Mouse (Mus musculus) left cerebral cortex, postnatal 36 days (tissue): ENCODE results near the gene 1500009C09Rik. TPM values are rescaled to one million over a fixed set of nuclear protein-coding genes. Genes with fewer than 3 reads are reported as not detected.
"Not testable (repeated sequence)": the region's sequence is repeated elsewhere in the genome, so short reads cannot be mapped to it uniquely, and the experiment has no call there.

Experiments used
- DNase-seq, 2 experiments: peaks; one replicate each; pipeline ENCODE4 v3.0.0; 2021 to 2022; ENCODE audit warnings: low spot score in 2 of 2, mixed read lengths in 1 of 2
- intact Hi-C: fragments of 180-260 bp; cut with DNase I; formaldehyde crosslinking; loops from one replicate; pipeline ENCODE4 v1.15.1; 2025
- total RNA-seq, 2 experiments: library from RNA; stranded (reverse); gene quantifications; 2 replicates each; pipeline ENCODE4 v1.2.3; 2021

The 1500009C09Rik gene
- total RNA-seq, 2 experiments from 2014 or later: 97.8 to 105 TPM

- peak; percentile 94 for DNase-seq
- intact Hi-C loops: no loop called here
These were observed 7.9 kb upstream of the 1500009C09Rik start, which contains the start of gene Cenpm for GRCm38 (mm10) chr15:82244115-82244804. Gene Cenpm (minus strand): TSS chr15:82244748.

DNA sequence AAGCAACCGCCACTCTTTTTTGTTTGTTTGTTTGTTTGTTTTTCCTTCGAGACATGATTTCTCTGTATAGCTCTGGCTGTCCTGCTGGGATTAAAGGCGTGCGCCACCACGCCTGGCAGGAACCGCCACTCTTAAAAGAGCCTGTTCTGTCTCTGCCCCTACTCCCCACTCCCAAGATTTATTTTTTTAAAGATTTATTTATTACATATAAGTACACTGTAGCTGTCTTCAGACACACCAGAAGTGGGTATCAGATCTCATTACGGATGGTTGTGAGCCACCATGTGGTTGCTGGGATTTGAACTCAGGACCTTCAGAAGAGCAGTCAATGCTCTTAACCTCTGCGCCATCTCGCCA, 7.4 kb upstream of the 1500009C09Rik start:
- DNase-seq, intact Hi-C loops: not testable (repeated sequence)

DNA sequence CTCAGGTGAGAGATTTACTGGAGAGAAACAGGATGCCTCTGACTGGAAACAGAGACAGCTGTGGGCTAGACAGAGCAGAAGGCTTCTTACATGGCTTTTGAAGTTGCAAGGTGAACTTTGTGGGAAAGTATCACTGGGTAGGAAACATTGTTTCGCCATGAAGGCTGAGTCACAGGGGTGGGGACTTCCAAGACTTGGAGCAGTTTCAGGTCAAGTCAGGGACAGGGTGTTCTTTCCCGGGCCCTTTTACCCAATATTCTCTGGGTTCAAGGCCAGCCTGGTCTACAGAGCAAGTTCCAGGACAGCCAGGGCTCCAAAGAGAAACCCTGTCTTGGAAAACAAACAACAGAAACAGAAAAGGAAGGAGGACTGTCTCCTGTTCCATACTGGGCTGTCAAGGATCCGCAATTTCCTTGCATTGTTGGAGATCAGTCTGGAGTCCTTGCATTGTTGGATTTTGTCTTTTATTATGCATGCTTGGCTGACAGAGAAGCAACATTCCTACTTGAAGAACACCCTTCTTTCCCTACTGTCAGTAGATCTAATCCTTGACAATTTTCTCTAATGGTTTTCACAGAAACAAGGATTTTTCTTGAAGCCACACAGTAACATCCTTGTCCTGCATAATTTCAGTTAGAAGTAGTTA, 4.9 kb upstream of the 1500009C09Rik start:
- intact Hi-C loops: no loop called here
- no peak for DNase-seq

- intact Hi-C loops: no loop called here
- DNase-seq: no peak
These were observed 618 bp upstream of the 1500009C09Rik start for GRCm38 (mm10) chr15:82251579-82251978.

DNA sequence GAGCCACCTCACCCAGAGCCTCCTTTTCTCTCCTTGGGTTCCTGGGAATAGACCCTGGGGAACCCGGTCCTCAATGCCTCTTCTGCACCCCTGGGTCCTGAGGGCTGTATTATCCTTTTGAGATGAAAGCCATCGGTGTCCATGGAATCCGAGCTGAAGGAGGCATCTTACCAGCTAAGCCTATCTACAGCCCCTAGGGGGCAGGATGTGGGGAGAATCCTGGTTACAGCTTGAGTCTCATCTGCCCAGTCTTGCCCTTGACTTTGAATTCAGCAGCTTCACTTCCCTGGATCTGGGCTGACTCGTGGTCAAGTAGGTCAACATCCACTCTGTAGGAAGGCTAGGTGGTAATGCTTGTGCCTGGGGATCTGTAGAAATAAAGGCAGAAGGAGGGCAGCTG, 3.1 kb downstream of the 1500009C09Rik start:
- no peak for DNase-seq
- intact Hi-C loops: no loop called here

DNA sequence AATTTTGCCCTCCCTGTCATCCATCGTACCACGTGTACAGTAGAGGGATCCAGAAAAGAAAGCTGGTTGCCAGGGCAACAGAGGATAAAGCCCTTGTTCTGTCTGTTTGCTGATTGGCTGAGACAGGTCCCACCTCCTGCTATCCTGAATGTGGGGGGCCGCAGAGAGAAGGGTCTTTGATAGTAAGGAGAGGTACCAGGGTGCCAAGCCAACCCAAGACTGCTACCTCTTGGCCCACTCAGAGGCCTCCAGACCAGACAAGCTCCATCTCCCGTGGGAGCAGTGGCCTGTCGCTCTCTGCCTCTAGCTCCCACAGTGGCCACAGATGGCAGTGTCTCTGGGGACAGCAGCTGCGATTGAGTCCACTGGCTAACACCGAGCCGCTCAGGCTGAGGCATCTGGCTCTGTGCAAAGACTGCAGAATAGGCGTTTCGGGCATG, 3.8 kb downstream of the 1500009C09Rik start:
- intact Hi-C loops: no loop called here
- DNase-seq: peak; percentile 84 to 86

DNA sequence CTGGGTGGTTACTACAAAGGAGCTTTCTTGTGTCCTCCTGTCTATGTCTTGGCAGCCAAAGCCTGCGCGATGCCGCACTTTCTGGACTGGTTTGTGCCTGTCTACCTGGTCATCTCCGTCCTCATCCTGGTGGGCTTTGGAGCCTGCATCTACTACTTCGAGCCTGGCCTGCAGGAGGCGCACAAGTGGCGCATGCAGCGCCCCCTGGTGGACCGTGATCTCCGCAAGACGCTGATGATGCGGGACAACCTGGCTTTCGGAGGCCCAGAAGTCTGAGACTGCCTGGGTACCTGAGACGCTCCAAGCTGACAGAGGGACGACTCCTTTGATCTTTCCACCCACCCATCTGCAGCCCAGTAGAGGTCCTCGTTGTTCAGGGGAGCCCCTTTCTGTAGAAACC, 7.3 kb downstream of the 1500009C09Rik start:
- intact Hi-C loops: no loop called here
- peak; percentile 70 to 73 for DNase-seq

- intact Hi-C loops: loop anchor here (5.0 kb wide), 1 partner anchor 151 kb away; no protein-coding TSS in a partner anchor
- peak; percentile 63 to 73 for DNase-seq
These were observed 14.2 kb downstream of the 1500009C09Rik start for GRCm38 (mm10) chr15:82266356-82266755.

- intact Hi-C loops: loop anchor here (5.0 kb wide), 1 partner anchor 149 kb away; no protein-coding TSS in a partner anchor
- DNase-seq: no peak
These were observed 16.0 kb downstream of the 1500009C09Rik start for GRCm38 (mm10) chr15:82268185-82268584.

GRCm38 (mm10) chr15:82268783-82269182, 16.6 kb downstream of the 1500009C09Rik start:
- DNase-seq: no peak
- intact Hi-C loops: loop anchor here (5.0 kb wide), 1 partner anchor 149 kb away; no protein-coding TSS in a partner anchor

GRCm38 (mm10) chr15:82271201-82271600, 19.0 kb downstream of the 1500009C09Rik start:
- DNase-seq: peak; percentile 53 to 58
- intact Hi-C loops: no loop called here

GRCm38 (mm10) chr15:82272295-82272694, 20.1 kb downstream of the 1500009C09Rik start:
- no peak for DNase-seq
- intact Hi-C loops: no loop called here

- intact Hi-C loops: no loop called here
- no peak for DNase-seq
These were observed 22.4 kb downstream of the 1500009C09Rik start, which contains the start of gene Sept3 for GRCm38 (mm10) chr15:82274593-82274926. Gene Sept3 (plus strand): TSS chr15:82274893.

- peak; percentile 75 to 83 for DNase-seq
- intact Hi-C loops: no loop called here
These were observed 23.0 kb downstream of the 1500009C09Rik start for GRCm38 (mm10) chr15:82274927-82275901.

GRCm38 (mm10) chr15:82277591-82277990, 25.4 kb downstream of the 1500009C09Rik start:
- intact Hi-C loops: no loop called here
- peak; percentile 65 to 78 for DNase-seq

DNA sequence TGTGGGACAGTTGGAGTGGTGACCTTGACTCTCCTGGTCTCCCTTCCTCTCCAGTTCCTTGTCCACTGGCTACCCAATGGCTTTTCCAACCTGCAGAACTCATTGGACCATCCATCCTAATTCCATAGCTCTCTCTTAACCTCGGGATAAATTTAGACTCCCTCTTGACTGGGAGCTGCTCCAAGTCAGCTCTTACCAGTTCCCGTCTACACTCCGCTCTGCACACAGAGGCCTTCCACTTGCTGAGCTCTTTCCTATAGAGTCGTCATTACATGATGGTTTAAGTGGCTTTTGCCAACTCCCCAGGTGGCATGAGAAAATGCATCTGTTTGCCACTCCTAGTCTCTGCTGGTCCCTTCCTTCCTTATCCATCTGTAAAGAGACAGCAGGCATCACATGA, 28.4 kb downstream of the 1500009C09Rik start:
- intact Hi-C loops: no loop called here
- DNase-seq: no peak

DNA sequence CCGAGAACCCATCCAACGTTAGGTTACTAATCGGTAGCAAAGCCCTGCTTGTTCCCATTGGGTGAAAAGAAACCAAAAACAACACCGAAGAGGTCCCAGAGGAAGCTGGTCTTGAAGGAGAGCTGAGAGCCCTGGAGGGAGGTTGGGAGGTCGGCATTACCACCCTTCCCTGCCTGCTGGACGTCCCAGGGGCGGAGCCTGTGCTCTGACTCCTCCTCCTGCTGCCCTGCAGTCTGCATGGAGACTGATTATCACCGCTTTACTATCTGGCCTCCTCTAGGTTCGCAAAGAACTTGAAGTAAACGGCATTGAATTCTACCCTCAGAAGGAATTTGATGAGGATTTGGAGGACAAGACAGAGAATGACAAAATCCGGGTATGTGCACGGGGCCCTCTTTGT, 34.0 kb downstream of the 1500009C09Rik start:
- intact Hi-C loops: no loop called here

DNA sequence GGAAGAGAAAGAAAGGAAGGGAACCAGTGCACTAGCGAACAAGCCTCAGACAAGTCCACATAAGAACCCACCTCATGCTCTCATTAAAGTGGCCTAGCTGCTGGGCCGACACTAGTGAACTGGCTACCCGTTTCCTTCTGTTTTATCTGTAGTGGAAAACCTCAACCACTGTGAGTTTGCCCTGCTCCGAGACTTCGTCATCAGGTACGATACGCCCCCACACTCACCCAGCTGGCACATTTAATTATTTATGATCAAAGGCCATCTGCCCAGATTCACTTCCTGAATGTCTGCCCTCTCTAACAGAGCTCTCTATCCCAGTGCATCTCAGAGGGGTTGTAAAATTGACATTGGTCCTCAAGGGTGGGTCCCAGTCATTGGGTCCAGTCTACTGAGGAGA, 38.1 kb downstream of the 1500009C09Rik start:
- DNase-seq: no peak
- intact Hi-C loops: no loop called here

More for the DNA sequence above, 34.0 kb downstream of the 1500009C09Rik start:
- no peak for DNase-seq

DNA sequence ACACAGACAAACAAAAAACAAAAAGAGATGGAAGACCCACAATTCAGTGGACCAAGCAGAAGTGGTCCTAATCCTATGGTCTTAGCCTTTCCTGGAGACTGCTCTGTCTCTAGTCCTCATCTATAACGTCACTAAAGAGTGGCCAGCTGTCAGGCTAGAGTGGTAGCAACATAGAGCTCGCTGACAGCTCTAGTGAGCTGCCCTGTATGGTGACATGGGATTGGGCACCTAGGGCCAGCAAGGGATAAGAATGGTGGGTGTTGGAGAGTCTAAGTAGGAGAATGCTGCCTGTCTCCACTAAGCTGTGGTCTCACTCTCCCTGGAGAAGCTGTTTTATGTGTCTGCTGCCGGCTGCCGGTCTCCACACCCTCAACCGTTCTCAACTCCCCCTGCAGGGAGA, 40.7 kb downstream of the 1500009C09Rik start:
- intact Hi-C loops: no loop called here
- DNase-seq: no peak

DNA sequence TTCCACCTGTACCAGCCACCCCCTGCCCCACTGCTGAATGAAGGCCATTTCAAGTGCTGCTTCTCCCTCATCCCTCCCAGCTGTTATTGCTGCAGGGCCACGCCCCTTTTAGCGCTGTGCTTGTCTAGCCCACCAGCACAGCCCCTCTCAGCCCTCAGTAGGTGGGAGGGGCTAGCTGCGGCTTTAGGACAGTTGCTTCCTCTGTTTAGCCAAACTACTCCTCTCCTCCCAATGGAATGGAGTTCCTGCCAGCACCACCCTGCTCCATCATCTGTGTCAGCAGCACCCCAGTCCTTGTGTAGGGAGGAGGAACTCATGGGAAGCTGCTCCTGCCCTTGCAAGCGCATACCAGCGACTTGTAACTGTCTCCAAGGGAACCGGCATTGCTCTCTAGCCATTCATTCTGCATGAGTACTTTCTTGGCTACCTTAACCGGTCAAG, 41.1 kb downstream of the 1500009C09Rik start:
- intact Hi-C loops: no loop called here
- DNase-seq: no peak
